Mouse (Mus musculus) Muller cell, postnatal 12 days (primary cell): Measurements from ENCODE around the gene Senp1.

ENCODE experiments used
- DNase-seq: peaks from one replicate; pipeline ENCODE4 v3.0.0-alpha.2; 2015; ENCODE audit errors: inconsistent ontology term

Senp1 gene

GRCm38 (mm10) chr15:98048918-98049700 lies 44.4 kb downstream of the Senp1 start:
- peak; percentile 79 for DNase-seq

GRCm38 (mm10) chr15:98044387-98044786 lies 49.2 kb downstream of the Senp1 start:
- DNase-seq, result no peak

- DNase-seq, result no peak
Observed at GRCm38 (mm10) chr15:98043967-98044366, 49.6 kb downstream of the Senp1 start.

GRCm38 (mm10) chr15:98042508-98042907 lies 51.0 kb downstream of the Senp1 start:
- DNase-seq, result no peak

- DNase-seq, result no peak
Observed at GRCm38 (mm10) chr15:98039682-98040081, 53.9 kb downstream of the Senp1 start.

GRCm38 (mm10) chr15:98036578-98036977 lies 57.0 kb downstream of the Senp1 start:
- DNase-seq, result no peak

GRCm38 (mm10) chr15:98035076-98035755 lies 58.3 kb downstream of the Senp1 start:
- DNase-seq, result peak; percentile 40

- no peak for DNase-seq
Observed at GRCm38 (mm10) chr15:98033233-98033748, 60.3 kb downstream of the Senp1 start.

- no peak for DNase-seq
Observed at GRCm38 (mm10) chr15:98029798-98030197, 63.7 kb downstream of the Senp1 start.

- DNase-seq, result peak; percentile 90
Observed at GRCm38 (mm10) chr15:98026967-98027904, 66.3 kb downstream of the Senp1 start.

- peak; percentile 63 for DNase-seq
Observed at GRCm38 (mm10) chr15:98025611-98026010, 67.9 kb downstream of the Senp1 start.

GRCm38 (mm10) chr15:98023137-98023536 lies 70.4 kb downstream of the Senp1 start:
- DNase-seq, result no peak

- DNase-seq, result no peak
Observed at GRCm38 (mm10) chr15:98021886-98022285, 71.7 kb downstream of the Senp1 start.

GRCm38 (mm10) chr15:98019047-98019446 lies 74.5 kb downstream of the Senp1 start:
- DNase-seq, result no peak

- DNase-seq, result no peak
Observed at GRCm38 (mm10) chr15:98017925-98018324, 75.6 kb downstream of the Senp1 start.

- DNase-seq, result no peak
Observed at GRCm38 (mm10) chr15:98012810-98013209, 80.7 kb downstream of the Senp1 start.

- no peak for DNase-seq
Observed at GRCm38 (mm10) chr15:98005181-98005580, 88.4 kb downstream of the Senp1 start.

GRCm38 (mm10) chr15:98004740-98005159 lies 88.8 kb downstream of the Senp1 start:
- DNase-seq, result no peak

GRCm38 (mm10) chr15:98003822-98004739 lies 89.5 kb downstream of the Senp1 start, which contains the start of gene Col2a1:
Gene Col2a1 (minus strand): TSS chr15:98004695.
- peak; percentile 63 for DNase-seq

- DNase-seq, result peak; percentile 67
Observed at GRCm38 (mm10) chr15:98002991-98003821, 90.3 kb downstream of the Senp1 start.
